Mouse (Mus musculus) monocyte, adult 2 months (primary cell): ENCODE results near the gene Trio.
"Not testable (repeated sequence)": the region's sequence is repeated elsewhere in the genome, so short reads cannot be mapped to it uniquely, and the experiment has no call there.

Experiments
- DNase-seq, 2 experiments: peaks; one replicate each; pipeline ENCODE4 v3.0.0; 2022; ENCODE audit warnings: low spot score in 2 of 2, low read depth in 1 of 2

Trio gene

DNA sequence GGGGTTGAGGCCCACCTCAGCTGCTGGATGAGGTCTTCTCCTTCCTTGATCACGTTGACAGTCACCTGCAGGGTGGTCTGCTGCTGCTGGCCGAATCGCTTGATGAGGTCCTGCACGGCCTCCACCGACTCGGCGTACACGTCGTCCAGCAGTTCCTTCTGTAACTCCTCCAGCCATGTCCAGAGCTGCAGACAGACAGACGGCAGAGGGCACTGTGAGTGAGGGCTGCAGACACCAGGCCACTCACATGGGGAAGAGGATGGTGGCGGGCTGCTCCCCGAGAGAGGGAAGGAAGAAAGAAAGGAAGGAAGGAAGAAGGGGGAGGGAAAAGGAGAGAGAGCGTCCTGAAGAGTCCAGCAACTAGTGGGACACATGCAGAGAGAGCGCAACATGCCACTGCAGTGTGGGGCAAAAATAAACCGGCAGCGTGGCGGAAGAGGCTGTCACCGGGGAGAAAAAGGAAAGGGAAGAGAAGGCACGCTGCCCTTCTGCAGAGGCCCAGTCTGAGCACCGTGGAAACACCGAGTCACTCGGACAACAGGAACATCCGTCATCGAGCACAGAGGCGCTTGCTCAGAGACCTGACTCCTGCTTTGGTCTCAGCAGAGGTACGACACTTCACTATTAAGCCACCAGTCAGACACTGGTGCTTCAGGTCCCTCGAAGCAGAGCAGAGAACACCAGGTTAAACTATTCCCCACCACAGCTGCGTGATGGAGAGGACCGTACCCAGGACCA is 169.4 kb downstream of the Trio start:
- no peak for DNase-seq

DNA sequence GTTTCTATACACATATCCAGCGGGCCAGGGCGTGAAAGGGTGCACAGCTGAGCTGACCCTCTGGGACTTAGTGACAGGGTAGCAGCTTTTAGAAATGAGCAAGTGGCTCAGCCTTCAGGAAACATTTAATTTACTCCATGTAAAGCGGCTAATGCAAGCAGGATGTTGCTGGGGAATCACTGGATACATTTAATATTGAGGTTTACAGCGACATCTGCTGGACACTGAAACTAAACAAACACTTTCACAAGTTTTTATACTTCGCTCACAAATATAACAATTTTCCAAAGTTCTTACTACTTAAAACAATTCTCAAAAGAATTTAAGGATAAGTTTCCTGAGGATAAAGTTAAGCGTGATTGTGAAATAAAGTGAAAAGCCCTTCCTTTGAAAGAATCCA is 174.3 kb downstream of the Trio start:
- DNase-seq = no peak

DNA sequence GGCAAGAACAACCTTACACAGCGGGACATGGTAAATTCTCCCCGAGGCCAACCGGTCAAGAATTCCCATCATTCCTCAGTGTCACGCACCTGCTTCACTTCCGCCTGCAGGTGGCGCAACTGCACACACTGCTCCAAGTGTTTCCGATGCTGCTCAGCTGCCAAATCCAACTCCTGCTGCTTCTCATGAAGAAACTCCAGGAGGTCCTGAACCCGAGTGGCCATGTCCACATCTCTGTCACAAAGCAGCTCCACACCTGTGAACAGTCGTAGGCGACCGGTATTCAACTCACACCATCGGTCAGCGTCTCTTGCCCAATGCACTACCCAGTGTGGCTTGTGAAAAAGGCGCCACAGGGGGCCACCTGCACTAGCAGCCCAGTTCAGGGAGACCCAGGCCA is 174.7 kb downstream of the Trio start:
- no peak for DNase-seq

DNA sequence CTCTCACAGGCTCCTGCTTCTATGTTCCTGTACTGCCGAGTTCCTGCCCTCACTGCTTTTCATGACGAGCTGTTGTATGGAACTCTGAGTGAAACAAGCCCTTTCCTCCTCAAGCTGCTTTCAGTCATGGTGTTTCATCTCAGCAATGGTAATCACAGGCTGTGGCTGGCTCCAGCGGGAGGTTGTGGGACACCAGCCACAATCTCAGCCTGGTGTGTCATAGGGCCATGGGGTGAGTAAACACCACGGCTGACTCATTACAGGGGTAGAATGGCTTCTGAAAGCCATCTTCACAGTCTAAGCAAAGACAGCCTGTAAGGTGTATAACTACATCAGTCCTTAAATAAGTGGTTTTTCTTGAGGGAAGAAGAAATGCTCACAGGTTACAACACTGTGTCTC is 175.7 kb downstream of the Trio start:
- DNase-seq = no peak

DNA sequence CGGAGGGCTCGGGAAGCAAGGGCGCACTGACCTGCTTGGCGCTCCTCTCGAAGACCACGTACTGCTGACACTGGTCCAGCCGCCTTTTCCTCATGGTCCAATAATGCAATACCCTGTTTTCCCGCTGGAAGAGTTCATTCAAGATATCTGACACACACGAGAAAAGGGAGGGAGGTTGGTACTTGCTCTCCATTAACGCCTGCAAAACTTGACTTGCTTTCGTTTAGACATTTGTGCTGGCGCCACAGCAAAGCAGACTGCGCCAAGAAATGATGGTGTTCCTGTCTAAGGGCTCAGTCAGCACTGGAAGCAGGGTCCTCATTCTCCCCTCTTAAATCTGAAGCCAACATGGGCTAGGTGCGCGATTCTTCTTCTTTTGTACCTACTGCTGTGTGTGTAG is 184.0 kb downstream of the Trio start:
- no peak for DNase-seq

DNA sequence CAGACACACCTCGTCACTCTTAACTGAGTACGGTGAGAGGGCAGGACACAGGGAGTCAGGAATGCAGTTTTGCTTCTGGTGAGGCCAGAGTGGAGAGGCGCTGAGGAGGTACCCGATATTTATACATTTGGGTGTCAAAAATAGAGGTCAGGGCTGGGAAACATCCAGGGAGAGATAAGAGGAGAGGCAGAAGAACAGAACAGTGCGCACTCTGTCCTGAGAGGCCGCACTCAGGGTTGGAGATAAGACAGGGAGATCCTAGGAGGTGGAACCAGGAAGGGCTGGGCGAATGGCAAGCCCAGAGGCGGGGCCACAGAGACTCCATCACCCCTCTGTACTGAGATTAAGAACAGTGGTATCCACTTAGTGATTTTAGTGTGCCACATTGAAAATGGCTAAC is 185.1 kb downstream of the Trio start:
- no peak for DNase-seq

DNA sequence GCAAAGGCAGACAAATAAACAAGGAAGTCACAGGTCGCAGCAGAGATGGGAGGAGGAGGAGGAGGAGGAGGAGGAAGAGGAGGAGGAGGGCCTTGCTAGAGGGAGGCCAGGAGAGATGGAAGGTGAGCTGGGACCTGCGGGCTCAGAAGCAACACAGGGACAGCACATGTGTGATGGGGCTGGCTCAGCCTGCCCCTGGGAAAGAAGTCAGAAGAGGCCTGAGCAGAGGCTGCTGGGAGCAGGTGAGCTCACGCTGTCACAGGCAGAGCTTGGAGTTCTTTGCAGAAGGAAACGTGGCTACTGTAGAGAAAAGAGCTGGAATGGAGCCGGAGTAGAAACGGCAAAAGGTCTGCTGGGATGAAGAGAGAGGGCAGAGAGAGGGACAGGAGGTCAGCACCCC is 185.5 kb downstream of the Trio start:
- no peak for DNase-seq

DNA sequence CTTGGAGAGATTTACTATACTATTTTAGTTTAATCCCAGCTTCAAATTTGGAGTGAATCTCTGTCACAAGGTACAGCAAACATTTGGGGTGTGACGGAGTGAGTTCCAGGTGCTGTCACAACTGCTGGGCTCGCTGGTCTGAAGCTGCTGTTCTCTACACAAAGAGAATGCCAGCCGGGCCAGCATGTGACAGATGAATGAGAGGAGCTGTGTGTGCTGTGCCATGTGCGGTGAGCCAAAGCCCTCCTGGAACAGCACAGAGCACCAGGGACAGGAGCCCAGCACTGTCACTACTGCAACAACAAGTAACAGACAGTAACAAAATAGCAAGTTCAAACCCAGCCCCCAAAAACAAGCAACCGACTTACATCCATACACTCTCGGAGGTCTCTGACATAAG is 194.0 kb downstream of the Trio start:
- DNase-seq = no peak

DNA sequence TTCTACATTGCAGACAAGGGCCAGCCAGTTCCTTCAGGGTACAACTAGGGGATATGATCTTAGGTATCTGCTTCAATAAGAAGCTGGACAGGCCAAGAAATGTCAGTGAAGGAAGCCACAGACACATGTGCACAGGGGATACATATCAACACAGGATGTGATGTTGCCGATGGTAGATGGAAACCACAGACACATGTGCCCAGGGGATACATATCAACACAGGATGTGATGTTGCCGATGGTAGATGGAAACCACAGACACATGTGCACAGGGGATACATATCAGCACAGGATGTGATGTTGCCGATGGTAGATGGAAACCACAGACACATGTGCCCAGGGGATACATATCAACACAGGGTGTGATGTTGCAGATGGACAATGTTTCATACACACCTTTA is 197.8 kb downstream of the Trio start:
- DNase-seq = not testable (repeated sequence)

DNA sequence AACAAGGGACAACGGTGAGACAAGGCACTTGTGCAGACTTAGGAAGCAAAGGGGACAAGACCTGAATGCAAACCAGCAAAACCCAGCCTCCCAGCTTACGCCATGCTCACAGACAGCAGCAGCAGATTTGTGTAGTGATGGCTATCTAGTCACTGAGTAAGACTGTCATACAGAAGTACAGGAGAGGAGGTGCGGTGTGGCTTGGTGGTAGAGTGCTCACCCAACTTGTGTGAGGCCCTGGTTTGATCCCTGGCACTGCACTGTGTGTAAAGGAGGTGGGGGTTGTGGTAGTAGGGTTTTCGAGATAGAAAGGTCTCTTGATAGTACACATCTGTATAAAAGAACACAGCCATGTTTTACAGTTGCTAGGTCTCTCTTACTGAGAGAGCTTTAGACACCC is 198.8 kb downstream of the Trio start:
- no peak for DNase-seq

DNA sequence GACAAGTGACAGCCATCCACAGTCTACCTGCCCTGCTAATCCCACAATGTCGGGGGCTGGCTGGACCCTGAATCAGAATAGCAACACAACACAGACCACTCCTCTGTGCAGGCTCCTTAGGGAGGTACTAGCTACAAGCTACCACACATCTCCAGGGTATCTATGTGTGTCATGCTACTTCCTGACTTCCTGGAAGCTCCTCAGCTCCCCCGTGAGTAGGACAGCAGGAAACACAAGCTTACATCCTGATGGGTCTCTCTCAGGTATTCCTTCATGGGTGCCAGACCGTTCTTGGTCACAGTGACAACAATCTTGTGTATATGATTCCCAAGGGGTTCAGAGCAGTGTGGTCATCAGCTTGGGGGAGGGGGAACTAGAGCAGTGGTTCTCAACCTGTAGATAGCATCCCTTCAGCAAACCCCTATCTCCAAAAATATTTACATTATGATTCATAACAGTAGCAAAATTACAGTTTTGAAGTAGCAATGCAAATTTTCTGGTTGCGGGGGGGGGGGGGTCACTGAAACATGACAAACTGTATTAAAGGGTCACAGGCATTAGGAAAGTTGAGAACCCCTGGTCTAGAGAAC is 199.5 kb downstream of the Trio start:
- DNase-seq = no peak

DNA sequence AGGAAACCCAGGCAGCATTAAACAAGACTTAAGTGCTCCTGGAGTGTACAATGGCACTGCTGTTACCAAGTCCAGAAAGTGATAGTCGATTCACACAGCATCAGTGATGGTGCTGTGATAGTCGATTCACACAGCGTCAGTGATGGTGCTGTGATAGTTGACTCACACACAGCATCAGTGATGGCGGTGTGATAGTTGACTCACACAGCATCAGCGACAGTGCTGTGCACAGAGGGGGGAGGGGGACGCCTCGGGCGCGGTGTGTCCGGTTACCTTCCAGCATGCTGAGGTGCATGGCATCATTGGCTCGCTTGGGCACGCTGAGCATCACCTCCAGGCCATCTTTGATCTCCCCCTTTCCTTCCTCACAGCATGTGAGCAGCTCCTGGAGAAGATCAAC is 200.3 kb downstream of the Trio start:
- DNase-seq = no peak

DNA sequence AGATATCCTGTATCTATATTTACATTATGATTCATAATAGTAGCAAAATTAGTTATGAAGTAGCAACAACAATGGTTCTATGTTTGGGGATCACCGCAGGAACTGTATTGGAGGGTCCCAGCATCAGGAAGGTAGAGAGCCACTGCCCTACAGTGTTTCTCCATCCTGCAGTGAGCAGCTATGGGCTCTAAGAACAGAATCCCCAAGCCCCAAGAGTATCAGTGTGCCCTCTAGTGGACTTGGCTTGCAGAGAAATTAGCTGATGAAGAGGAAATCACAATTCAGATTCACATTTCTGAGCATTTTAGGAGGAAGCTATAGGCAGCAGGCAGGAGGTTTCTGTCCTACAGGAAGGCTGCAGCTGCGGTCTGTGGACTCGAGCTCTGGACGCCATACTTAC is 202.1 kb downstream of the Trio start:
- DNase-seq = no peak

DNA sequence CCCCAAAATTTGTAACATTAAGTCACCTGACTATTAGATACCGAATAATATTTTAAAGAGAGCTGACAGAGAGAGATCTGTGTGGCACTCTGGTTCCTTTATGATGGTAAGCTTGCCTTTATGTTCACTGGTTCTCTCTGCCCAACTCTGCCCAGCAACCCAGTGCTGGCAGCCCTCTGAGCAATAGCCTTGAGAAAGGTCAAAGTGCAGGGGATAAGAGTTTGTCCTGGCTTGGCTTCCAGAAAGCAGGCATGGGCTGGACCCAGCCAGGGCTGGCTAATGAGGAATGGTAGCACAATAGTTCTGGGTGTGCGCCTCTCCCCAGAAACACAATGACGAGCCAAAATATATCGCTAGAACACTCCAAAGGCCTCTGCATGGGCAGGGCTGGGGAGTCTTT is 203.2 kb downstream of the Trio start:
- DNase-seq = no peak

DNA sequence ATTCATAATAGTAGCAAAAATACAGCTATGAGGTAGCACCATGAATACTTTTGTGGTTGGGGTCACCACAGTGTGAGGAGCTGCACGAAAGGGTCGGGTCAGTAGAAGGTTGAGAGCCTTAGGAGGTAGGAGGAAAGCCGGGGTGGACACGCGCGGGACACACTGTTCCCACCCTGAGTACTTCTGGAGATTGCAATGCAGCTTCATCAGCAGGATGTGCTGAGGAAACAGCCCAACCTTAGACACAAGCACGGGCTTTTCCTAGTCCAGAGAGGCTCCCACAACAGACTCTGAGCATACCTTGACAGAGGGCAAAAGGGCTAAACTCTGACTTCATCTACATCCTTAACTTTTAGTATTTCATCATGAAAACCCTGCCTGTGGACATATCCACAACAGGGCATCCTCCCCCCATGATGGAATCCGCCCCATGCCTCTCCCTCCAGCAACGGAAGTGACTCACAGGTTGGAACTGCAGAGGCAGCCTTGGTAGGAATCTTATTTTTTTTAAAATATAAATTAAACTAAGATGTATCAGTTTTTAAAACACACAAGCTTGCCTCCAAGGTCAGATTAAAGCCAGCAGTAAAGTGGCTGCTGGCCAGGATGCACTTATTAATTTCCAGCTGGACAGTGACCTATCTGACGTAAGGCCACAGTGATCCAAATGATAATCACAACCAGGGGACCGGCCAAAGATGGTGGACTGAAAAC is 203.8 kb downstream of the Trio start:
- DNase-seq = no peak

DNA sequence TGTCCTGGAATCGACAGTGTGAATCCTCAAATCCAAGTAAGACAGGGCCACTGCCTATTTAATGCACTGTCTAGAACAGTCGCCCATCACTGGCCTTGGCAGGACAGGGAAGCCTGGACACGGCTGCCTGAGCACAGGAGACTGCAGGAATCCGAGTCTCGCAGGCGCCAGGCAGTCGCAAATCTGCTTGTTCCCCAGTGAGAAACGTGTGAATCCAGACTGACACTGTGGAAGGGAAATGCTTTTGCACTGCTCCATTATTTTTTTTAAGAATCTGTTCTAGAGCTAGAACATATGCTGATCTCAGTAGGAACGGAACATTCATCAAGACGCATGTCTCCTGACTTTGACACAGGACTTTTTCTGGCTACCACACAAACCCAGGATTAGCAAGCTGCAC is 208.6 kb downstream of the Trio start:
- no peak for DNase-seq

DNA sequence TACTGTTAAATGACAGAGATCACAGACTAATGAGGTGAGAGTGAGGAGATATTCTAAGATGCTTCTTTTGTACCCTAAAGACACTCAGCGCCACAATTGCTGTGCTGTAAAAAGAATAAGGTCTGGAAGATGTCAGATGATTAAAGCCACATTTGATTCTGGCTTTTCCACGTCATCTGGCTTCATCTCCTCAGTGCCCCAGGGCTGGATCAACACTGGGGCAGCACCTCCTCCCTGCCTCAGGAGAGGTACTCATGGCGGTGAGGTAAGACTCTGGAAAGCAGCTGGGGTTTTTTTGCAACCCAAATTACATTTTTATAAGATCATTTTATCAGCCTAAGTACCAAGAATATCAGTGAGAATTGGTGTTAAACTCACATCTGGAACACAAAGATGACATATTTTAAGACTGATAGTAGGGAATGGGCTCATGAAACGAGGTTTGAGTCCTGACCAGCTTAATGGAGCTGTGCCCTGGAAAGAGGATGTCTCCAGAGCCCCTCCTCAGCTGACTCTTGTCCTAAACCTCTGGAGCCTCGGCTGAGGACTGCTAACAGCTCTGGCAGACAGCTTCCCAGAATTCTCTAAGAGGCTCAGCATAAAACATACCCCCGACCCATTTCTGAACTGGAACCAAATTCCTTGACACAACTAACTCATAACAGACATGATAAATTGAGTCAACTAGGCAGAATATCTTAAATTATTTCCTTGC is 210.8 kb downstream of the Trio start:
- DNase-seq = no peak

DNA sequence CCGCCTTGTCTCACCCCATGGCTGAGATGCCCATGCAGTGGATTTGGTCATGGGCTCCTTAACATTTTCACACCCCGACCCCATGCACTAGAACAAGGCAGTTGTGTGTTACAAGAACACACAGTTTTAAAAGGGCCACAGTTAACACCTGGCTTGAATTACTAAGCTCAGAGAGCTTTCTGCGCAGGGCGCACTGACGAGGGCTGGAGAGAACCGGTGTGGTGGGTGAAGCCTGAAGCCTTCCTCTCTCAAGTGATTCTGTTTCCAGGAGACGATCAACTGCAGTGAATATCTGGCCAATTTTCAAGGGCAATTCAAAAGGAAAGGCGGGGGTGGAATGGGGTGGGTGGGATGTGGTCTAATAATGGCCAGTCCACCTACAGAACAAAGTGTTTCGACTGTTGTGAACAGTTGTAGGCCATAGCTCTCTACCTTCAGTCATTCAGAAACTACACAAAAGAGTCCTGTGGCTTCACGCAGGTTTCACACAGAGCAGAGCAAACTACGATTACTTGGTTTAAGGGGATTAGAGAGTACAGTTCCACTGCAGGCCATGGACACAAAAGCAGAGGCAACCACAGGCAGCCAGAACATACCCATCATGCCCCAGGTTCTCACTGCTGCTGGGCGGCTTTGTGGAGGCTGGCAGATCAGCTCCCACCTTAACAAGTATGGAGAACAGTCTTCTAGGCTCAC is 214.7 kb downstream of the Trio start:
- DNase-seq = no peak

DNA sequence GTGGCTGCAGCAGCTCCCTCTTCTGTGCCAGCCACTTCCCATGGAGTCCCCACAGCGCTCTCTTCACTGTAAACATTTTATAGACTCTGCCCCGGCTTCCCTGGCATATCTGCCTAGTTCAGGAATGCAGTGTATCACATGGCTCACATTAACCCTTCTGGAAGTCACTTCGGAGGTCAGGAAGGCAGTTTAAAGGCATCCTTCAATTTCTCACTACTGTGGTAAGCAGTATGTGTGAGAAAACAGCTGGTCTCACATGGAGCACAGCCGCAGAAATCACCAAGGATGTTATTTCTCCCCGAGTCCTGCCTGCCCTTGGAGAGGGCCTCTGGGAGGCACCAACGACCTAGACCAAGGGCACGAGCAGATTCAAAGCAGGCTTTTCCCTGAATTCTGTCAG is 215.4 kb downstream of the Trio start:
- DNase-seq = no peak

DNA sequence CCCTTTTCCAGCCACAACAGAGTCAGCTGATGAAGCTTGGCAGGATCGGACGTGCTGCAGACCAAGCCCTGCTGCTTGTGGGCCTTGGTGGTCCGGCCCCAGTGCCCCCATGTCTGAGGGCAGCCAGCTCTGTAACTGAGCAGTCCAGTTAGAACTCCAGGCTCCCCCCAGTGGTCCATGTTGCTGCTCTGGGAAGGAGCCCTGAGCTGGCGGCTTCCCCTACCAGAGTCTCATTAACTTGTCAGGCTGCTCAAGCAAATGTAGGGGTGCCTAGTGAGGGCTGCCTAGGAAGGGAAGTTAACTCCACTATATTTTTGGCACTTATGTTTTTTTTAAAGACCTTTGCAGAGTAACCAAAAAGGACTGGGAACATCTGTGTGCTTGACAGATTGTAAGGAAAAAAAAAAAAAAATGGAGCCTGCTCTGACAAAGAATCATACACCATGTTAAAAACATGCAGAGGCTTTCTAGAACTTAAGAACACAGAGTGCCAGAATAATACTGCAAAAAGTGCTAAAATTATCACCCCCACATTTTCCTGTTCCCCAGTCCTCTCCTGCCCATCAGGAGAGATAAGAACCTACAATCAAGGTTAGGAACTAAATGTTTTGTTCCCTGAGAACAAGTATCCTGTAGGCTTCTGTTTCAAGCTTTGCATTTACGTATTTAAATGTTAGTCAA is 216.9 kb downstream of the Trio start:
- DNase-seq = no peak

DNA sequence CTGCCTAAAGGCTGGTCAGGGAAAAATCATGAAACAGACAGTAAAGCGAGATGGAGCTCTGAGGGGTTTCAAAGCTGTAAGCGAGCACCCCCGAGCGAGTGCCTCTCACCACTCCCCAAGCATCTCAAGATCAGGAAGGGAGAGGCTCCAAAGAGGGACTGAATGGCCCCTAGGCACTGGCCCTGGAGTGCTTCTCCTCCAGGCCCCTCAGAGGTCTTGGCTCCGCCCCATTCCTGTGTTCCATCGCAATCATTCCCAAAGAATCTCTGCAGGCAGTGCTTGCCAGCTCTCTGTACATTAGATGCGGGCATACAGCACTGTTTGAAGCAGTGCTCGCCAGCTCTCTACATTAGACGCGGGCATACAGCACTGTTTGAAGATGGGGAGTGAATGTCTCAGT is 219.4 kb downstream of the Trio start:
- no peak for DNase-seq
